Mouse (Mus musculus) erythroblast, embryonic 14.5 days (primary cell): ENCODE data around the gene Rrp9.

Experiments
- GATA1 ChIP-seq: IDR thresholded peaks from 2 replicates; pipeline ENCODE4 v1.6.1; 2012; ENCODE audit warnings: low read length, inconsistent platforms, mixed read lengths
- TAL1 ChIP-seq: IDR thresholded peaks from 3 replicates; pipeline ENCODE4 v1.6.1; 2012; ENCODE audit warnings: low read length, inconsistent platforms, mixed read lengths

DNA sequence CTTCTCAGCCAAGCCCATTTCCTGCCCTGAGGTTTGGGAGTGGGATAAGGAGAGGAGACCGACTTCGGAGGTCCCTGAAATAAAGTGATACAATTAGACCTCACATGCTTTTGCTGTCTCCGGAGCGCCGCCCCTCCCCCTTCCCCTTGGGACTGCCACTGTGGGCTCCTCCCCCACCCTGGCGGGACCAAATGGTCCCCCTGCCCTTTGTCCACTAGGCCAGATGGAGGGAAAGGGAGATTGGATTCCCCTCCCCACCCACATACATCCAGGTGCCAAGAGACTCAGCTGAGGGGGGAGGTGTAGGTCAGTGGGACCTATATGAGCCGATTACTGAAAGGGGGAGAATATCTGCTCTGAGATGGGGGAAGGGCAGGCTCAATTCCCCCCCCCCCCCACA lies 22.9 kb upstream of the Rrp9 start:
- TF ChIP-seq GATA1 (no peak), TAL1 (no peak)
